Mouse (Mus musculus) CD8-positive naive resting alpha-beta T cell, adult 2 months (primary cell): ENCODE measurements around the gene Ecm2.

Experiments
- DNase-seq, 2 experiments: peaks; one replicate each; pipeline ENCODE4 v3.0.0; 2022; ENCODE audit warnings: low read depth in 2 of 2, low spot score in 2 of 2

Gene Ecm2

GRCm38 (mm10) chr13:49504510-49504909 is at the start of gene Ecm2:
TSS of gene Ecm2 (plus strand) at chr13:49504810.
- DNase-seq = no peak

GRCm38 (mm10) chr13:49460276-49460675 is 44.3 kb upstream of the Ecm2 start:
- no peak for DNase-seq

- DNase-seq = no peak
Observed at GRCm38 (mm10) chr13:49460692-49461414, 43.8 kb upstream of the Ecm2 start.

GRCm38 (mm10) chr13:49461458-49462132 is 43.0 kb upstream of the Ecm2 start:
- DNase-seq = no peak

- no peak for DNase-seq
Observed at GRCm38 (mm10) chr13:49462921-49463320, 41.7 kb upstream of the Ecm2 start.

GRCm38 (mm10) chr13:49465875-49466274 is 38.7 kb upstream of the Ecm2 start:
- no peak for DNase-seq

GRCm38 (mm10) chr13:49466393-49467075 is 38.1 kb upstream of the Ecm2 start:
- no peak for DNase-seq

GRCm38 (mm10) chr13:49467585-49467984 is 37.0 kb upstream of the Ecm2 start:
- no peak for DNase-seq

GRCm38 (mm10) chr13:49469002-49469401 is 35.6 kb upstream of the Ecm2 start:
- no peak for DNase-seq

- DNase-seq = no peak
Observed at GRCm38 (mm10) chr13:49470319-49470718, 34.3 kb upstream of the Ecm2 start.

GRCm38 (mm10) chr13:49470806-49471205 is 33.8 kb upstream of the Ecm2 start:
- DNase-seq = no peak

GRCm38 (mm10) chr13:49471981-49472675 is 32.5 kb upstream of the Ecm2 start:
- no peak for DNase-seq

GRCm38 (mm10) chr13:49472676-49473005 is 32.0 kb upstream of the Ecm2 start:
- no peak for DNase-seq

- no peak for DNase-seq
Observed at GRCm38 (mm10) chr13:49477887-49478286, 26.7 kb upstream of the Ecm2 start.

- DNase-seq = no peak
Observed at GRCm38 (mm10) chr13:49478851-49479374, 25.7 kb upstream of the Ecm2 start.

GRCm38 (mm10) chr13:49479399-49479798 is 25.2 kb upstream of the Ecm2 start:
- DNase-seq = no peak

- no peak for DNase-seq
Observed at GRCm38 (mm10) chr13:49480057-49480456, 24.6 kb upstream of the Ecm2 start.

- DNase-seq = no peak
Observed at GRCm38 (mm10) chr13:49480551-49480950, 24.1 kb upstream of the Ecm2 start.

GRCm38 (mm10) chr13:49485388-49485787 is 19.2 kb upstream of the Ecm2 start:
- DNase-seq = no peak

GRCm38 (mm10) chr13:49492376-49493368 is 11.9 kb upstream of the Ecm2 start, which contains the start of gene Tes3-ps:
TSS of gene Tes3-ps (plus strand) at chr13:49493318.
- DNase-seq = no peak
